Mouse (Mus musculus) thymus, adult 2 months (tissue): ENCODE measurements around the gene Ifna2.

ENCODE experiments used
- CTCF ChIP-seq: fragments of 200-500 bp; IDR thresholded peaks from 2 replicates; pipeline ENCODE4 v1.5.1; 2012; ENCODE audit warnings: mild to moderate bottlenecking, control low read depth, low read length, moderate library complexity, borderline replicate concordance; ENCODE audit not compliant: control insufficient read depth, poor library complexity, insufficient read depth; ENCODE audit errors: extremely low read depth
- POLR2A ChIP-seq: fragments of 200-500 bp; IDR thresholded peaks from 2 replicates; pipeline ENCODE4 v1.6.1; 2012; ENCODE audit warnings: mild to moderate bottlenecking, low read length, control low read depth, moderate library complexity; ENCODE audit not compliant: control insufficient read depth, poor library complexity, insufficient read depth; ENCODE audit errors: extremely low read depth

- TF ChIP-seq CTCF: no peak
- TF ChIP-seq POLR2A: no peak
These were observed 2.4 kb downstream of the Ifna2 start for GRCm38 (mm10) chr4:88681353-88681752.
